Mouse (Mus musculus): ENCODE measurements around the gene Tmem74b. TPM values are rescaled to one million over a fixed set of nuclear protein-coding genes. Genes with fewer than 3 reads are reported as not detected.

The Tmem74b gene
- polyA plus RNA-seq, 1 experiment from 2014 or later, result not detected

DNA sequence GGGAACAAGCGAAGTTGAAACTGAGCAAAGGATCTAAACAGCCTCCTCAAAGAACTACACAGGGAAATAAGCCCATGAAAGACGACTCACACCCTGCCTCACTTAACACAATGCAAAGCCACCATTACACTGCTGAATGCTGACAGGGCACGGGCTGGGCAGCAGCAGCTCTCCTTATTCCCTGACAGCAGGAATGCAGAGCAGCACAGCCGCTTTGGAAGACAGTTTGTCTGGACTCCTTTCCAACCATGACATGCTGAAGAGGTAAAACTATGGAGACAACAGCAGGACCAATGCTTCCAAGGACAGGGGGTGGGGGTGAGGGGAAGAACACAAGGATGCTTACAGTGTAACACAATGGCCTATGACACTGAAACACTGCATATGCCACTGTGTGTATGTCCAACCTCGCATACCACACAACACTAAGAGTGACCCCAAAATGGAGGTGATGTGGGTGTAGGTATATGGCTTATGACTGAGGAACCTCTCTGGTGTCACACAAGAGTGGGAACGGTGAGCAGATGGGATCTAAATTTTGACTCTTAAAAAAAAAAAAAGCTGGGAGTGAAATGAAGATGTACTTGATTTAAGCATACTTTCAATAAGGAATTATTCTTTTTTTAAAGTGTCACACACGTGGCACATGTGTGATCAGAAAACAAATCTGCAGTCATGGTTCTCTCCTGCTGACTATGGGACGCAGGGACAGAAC is 31.5 kb downstream of the Tmem74b start:
- no peak overlapping the region for H3K27ac ChIP-seq
- 95% methylated on average over 8 of the region's 8 CpGs for WGBS (ENCODE audit: missing documents)
- H3K36me3 ChIP-seq (ENCODE audit: inconsistent target), result peaks cover 46% of the 10 kb centered on the region
- H3K4me3 ChIP-seq (ENCODE audit: inconsistent target), result no peak overlapping the region
- peaks cover 19% of the 10 kb centered on the region; the same call in 1 of the 2 replicates for H3K79me2 ChIP-seq (ENCODE audit: inconsistent target)

DNA sequence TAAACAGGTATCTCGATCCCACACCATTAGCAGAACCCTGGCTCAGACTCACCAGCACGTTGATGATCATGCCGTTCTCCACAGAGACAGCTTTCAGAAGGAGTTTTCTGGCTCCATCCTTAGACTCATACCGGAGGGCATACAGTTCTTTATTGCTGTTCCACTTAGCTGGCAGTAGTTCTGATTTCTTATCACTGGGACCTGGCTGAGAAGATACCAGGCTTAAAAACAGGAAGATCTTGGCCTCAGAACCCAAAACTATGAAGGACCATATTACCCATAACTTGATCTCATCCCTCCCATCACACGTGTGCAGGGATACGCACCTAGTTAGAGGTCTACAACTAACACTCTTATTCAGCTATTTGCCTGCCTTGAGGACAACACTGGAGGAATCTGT is 33.6 kb downstream of the Tmem74b start:
- 99% methylated on average over 6 of the region's 6 CpGs for WGBS (ENCODE audit: missing documents)
- Histone ChIP-seq H3K4me3 (ENCODE audit: inconsistent target) (no peak overlapping the region), H3K27ac (no peak overlapping the region), H3K36me3 (ENCODE audit: inconsistent target) (peaks cover 25% of the 10 kb centered on the region), H3K79me2 (ENCODE audit: inconsistent target) (peaks cover 40% of the 10 kb centered on the region)

DNA sequence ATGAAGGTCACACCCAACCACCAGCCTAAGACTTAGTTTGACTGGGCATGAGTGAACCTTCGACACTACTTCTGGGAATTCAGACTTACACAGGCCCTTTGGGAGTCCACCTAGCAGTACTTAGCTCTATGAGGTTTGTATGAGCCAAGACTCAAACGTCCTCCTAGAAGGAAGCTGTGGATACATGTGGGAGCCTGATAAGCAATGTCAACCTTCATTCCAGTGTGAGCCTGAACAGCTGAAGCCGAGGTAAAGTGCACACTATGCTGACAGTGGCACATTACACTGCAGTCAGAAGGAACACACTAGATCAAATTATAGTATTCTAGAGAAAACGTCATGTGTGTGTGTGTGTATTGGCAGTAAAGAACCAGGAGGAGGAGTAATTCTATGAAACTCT is 36.7 kb downstream of the Tmem74b start:
- Histone ChIP-seq H3K4me3 (ENCODE audit: inconsistent target) (no peak overlapping the region), H3K79me2 (ENCODE audit: inconsistent target) (peaks cover 45% of the 10 kb centered on the region), H3K36me3 (ENCODE audit: inconsistent target) (peaks cover 18% of the 10 kb centered on the region), H3K27ac (no peak overlapping the region)
- WGBS (ENCODE audit: missing documents), result 90% methylated on average over 4 of the region's 4 CpGs

DNA sequence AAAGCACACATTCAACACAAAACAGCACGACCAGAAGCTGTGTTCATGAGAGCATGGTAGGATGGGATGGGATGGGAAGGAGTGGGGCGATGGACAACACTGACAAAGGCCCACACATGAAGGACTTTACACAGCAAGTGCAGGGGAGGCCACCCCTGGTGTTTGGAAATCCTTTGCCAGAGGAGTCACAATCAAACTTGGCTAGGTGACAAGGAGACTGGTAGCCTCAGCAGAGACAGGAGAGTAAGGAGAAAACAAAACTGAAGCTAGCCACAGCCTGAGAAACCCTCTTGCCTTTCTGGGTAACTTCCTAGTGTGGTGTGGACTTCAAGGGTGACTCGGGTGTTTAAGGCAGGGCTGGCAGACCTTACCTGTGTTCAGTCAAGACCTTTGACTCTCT is 37.3 kb downstream of the Tmem74b start:
- Histone ChIP-seq H3K4me3 (ENCODE audit: inconsistent target) (no peak overlapping the region), H3K36me3 (ENCODE audit: inconsistent target) (peaks cover 11% of the 10 kb centered on the region), H3K79me2 (ENCODE audit: inconsistent target) (peaks cover 45% of the 10 kb centered on the region), H3K27ac (no peak overlapping the region)
- 90% methylated on average over 3 of the region's 3 CpGs for WGBS (ENCODE audit: missing documents)

DNA sequence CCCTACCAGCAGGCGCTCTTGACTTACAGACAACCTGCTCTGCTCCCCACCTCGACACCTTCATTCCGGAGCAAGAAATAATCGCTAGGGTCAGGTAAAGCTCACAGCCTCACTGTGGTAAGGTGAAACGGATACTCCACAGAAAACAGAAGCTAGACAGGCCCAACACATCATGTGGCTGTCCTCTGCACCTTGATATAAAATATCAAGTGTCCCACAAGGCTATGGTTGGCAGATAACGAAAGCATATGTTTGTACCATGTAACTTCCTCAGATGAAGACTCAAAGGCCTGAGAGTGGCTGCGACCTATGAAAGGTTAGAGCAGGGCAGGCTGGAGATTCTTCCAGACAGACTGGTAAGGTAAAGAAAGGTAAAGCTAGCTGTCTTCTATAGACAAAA is 37.7 kb downstream of the Tmem74b start:
- Histone ChIP-seq H3K79me2 (ENCODE audit: inconsistent target) (peaks cover 45% of the 10 kb centered on the region), H3K4me3 (ENCODE audit: inconsistent target) (no peak overlapping the region), H3K36me3 (ENCODE audit: inconsistent target) (peaks cover 7% of the 10 kb centered on the region), H3K27ac (no peak overlapping the region)
- 86% methylated on average over 7 of the region's 7 CpGs for WGBS (ENCODE audit: missing documents)

DNA sequence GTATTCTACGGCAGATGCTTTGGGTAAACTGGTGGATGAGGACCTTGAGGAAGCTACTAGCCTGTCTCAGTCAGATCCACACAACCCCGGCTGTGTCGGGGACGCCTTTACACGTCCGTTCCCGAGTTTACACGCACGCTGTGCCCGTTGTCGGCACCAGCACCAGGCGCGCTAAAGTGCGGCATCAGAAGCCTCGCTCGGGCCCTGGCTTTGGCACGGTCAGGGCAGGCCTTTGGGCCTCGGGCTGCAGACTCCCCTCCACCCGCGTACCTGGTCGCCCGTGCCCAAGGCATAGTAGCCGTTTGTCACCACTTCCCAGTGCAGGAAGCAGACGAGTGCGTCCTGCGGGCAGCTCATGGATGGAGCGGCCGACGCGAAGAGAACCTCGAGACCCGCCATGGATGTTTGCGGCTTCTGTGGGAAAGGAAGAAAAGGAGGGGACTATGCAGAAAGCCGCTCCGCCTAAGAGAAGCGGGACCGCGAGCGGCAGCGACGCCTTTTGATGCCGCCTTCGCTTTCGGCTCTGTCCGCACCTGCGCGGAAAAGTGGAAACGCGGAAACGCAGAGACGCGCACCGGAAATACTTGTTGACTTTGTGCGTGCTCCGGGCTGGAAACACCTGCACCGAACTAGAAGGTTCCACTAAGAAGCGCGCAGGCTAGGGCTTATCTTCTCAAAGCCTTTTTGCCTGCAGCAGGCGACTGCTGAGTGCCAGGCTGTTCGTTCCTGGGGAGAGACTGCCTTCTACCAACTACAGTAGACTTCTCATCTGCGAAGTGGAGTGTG is 39.1 kb downstream of the Tmem74b start:
- Histone ChIP-seq H3K27ac (no peak overlapping the region), H3K79me2 (ENCODE audit: inconsistent target) (peaks cover 45% of the 10 kb centered on the region), H3K36me3 (ENCODE audit: inconsistent target) (no peaks in the 10 kb centered on the region), H3K4me3 (ENCODE audit: inconsistent target) (peak overlapping the region; percentile 75)
- WGBS (ENCODE audit: missing documents), result under 1% methylated on average over 60 of the region's 61 CpGs

DNA sequence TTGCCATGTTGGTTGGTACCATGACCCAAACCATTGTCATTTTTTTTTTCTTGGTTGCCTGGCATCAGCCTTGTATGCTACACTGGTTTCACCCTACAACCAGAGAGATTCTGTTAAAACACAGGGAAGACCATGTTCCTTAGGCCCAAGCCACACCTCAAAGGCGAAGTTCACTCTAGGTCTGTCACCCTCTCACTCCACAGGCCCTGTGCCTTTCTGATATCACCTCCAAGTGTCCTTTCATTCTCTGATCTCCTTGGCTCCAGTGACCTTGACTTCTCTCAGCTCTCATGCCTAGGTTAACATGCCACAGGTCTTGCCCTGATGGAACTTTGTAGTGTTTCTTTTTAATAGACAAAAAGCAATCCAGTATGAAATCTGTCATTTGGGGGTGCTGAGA is 40.3 kb downstream of the Tmem74b start:
- Histone ChIP-seq H3K36me3 (ENCODE audit: inconsistent target) (no peaks in the 10 kb centered on the region), H3K4me3 (ENCODE audit: inconsistent target) (no peak overlapping the region), H3K27ac (no peak overlapping the region), H3K79me2 (ENCODE audit: inconsistent target) (peaks cover 38% of the 10 kb centered on the region)
- WGBS (ENCODE audit: missing documents), result 100% methylated on average over 1 of the region's 1 CpGs

DNA sequence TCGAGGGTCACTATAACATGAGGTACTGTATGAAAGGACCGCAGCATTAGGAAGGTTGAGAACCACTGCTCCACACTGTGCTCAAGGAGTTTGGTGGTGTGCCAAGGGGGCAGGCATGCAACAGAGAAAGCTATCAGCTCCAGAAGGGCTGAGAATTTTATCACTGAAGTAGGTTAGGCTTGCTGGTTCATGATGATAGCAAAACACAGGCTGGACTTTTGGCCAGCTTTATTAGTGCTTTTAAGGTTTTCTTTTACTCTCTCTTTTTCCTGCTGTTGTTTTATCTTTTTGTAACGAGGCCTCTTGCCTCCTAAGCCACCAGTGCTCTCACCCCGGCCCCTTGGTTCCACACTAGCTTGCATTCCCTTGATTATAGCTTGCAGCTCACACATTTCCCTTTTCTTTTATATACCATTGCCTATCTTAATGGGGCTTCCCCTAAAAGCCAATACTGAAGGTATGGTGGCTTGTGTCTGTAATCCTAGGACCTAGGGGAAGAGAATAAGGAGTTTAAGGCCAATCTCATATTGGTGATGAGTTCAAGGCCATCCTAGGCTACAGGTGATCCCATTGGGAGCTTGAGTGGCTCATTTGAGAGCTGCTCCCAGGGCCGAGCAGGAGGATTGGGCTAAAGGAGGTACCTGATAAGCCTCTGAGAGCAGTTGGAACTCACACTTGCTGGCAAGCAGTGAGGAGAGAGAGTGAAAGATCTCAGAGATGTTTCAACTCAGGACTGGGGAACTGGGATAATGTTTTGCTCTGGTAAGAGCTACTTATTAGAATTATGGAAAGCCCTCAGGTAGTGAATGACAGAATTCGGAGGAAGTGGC is 41.3 kb downstream of the Tmem74b start:
- H3K36me3 ChIP-seq (ENCODE audit: inconsistent target), result no peaks in the 10 kb centered on the region
- 82% methylated on average over 6 of the region's 6 CpGs for WGBS (ENCODE audit: missing documents)
- H3K4me3 ChIP-seq (ENCODE audit: inconsistent target), result no peak overlapping the region
- peaks cover 28% of the 10 kb centered on the region for H3K79me2 ChIP-seq (ENCODE audit: inconsistent target)
- H3K27ac ChIP-seq, result no peak overlapping the region

DNA sequence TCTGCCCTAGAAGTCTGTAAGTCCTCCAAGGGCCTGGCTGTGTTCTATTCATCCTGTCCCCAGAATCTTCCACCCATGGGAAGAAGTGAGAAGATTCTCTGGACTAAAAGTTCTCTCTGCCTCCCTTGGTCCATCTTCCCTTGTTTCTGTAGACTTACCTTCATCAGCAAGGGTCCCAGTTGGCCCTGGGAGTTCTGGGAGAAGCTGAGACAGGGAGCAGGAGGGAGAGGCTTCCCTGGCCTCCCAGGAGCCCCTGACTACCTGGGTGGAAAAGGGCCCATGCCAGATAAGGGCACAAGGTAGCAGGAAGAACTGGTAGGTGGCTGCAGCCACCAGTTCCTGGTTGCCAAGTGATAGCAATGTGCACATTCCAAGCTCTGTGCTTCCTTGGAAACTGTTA is 42.0 kb downstream of the Tmem74b start, which contains the start of gene Psmf1:
Gene Psmf1 (minus strand): TSS at position 342 of the 400 bp plus-strand sequence.
- peaks cover 21% of the 10 kb centered on the region for H3K79me2 ChIP-seq (ENCODE audit: inconsistent target)
- H3K36me3 ChIP-seq (ENCODE audit: inconsistent target), result no peaks in the 10 kb centered on the region
- no peak within 1 kb of the TSS for H3K4me3 ChIP-seq (ENCODE audit: inconsistent target)
- H3K27ac ChIP-seq, result no peak within 1 kb of the TSS

DNA sequence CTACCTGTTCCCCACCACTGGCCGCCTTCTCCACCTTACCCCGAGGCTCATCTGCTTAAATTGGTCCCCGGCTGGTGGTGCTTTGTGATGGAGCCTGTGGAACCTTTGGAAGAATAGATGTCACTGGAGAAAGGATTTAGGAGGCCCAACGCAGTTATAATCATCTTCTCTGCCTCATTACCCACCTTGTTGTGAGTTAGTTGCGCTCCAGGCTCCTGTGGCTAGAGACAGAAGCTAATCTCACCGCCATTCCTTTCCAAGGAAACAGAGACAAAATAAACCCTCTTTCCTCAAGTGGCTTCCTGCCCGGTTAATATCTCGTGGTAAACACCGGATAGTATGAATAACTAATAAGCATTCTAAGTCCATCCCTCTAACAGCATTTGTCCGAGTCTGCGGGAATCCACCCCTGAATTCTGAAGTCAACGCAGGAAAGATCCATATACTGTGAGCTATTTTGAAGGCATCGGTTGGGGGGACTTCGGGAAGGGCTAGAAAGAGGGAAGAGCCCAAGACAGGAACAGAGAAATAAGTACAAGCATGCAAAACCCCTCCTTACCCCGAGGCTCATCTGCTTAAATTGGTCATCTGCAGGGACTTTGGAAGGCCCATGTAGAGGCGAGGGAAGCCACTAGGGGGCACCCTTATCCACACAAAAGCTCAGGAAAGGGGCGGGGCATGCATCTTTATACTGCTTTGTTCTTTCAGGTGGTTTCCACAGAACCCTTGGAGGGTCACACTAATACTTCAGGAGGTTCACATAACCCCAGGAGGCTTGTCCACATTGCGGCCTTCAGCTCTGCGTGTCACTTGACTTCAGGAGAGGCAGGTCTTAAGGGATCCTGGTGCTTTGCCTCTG is 46.3 kb downstream of the Tmem74b start:
- WGBS (ENCODE audit: missing documents), result 49% methylated on average over 19 of the region's 19 CpGs
- Histone ChIP-seq H3K4me3 (ENCODE audit: inconsistent target) (no peak overlapping the region), H3K36me3 (ENCODE audit: inconsistent target) (no peaks in the 10 kb centered on the region), H3K79me2 (ENCODE audit: inconsistent target) (no peaks in the 10 kb centered on the region), H3K27ac (no peak overlapping the region)

DNA sequence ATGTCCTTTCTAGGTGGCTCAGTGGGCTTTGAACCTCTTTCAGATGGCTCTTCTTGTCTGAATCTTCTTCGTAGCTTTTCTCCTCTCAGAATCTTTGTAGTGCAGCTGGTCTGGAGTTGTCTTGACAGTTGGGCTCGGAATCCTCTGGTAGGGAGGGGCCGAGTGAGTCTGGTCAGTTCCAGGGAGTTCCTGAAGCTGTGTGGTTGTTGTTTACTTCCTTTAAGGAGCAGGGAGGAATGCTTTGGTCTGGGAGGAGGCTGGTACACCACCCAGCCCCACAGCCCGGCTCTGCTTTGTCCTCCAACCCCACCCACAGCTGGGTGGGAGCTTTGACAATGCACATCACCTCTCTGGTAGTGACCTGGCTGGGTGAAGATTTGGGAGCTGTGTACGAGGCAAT is 49.5 kb downstream of the Tmem74b start:
- Histone ChIP-seq H3K36me3 (ENCODE audit: inconsistent target) (no peaks in the 10 kb centered on the region), H3K79me2 (ENCODE audit: inconsistent target) (no peaks in the 10 kb centered on the region), H3K27ac (no peak overlapping the region), H3K4me3 (ENCODE audit: inconsistent target) (no peak overlapping the region)
- WGBS (ENCODE audit: missing documents), result 85% methylated on average over 4 of the region's 5 CpGs

DNA sequence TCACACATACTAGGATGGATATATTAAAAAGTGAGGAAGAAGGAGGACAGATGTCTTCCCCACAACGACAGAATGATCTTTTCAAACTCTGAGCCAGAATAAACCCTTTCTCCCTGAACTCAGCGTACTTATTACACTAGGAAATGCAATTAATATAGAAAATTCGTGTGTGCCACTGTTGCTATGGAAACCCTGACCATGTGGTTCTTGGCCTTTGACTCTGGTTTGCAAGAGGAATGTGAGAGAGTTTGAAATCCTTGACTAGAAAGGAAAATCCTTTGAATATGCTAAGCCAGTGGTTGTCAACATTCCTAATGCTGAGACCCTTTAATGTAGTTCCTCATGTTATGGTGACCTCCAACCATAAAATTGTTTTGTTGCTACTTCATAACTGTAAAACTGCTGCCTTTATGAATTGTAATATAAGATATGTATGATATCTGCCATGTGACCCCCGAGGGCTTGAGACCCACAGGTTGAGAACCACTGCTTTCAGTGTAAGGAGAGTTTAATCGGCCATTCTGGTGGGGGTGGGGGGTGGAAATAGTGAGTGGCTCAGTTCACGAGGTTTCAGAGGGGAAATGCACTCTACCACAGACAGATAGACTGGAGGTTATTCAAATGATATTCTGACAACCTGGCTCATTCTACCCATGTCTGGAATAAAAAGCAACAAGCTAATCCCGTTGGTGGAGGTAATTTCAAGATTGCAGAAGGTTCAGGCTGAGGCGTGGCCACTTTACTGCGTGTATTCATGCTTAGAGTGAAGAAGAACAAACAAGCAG is 54.7 kb downstream of the Tmem74b start:
- no peaks in the 10 kb centered on the region for H3K36me3 ChIP-seq (ENCODE audit: inconsistent target)
- no peaks in the 10 kb centered on the region for H3K79me2 ChIP-seq (ENCODE audit: inconsistent target)
- H3K27ac ChIP-seq, result no peak overlapping the region
- H3K4me3 ChIP-seq (ENCODE audit: inconsistent target), result no peak overlapping the region
- 60% methylated on average over 9 of the region's 9 CpGs for WGBS (ENCODE audit: missing documents)

DNA sequence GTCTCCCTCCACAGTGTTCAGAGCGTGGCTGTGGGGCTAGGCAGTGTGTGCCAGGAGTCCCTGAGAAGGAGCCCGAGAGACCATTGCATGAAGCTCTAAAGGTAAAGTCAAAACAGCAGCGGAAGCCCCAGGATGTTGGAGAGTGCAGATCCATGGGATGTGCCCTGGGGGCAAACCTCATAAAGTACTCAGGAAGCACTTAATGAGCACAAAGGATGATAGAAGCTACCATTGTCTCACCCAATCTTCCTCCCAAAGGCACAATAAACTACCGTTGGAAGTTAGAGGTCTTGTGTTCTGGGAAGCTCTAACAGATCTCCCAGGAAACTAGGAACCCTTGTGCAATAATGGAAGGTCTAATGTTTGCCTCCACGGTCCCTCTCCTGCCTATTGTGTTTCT is 55.6 kb downstream of the Tmem74b start:
- H3K4me3 ChIP-seq (ENCODE audit: inconsistent target), result no peak overlapping the region
- H3K79me2 ChIP-seq (ENCODE audit: inconsistent target), result no peaks in the 10 kb centered on the region
- WGBS (ENCODE audit: missing documents), result 45% methylated on average over 5 of the region's 5 CpGs
- no peak overlapping the region for H3K27ac ChIP-seq
- H3K36me3 ChIP-seq (ENCODE audit: inconsistent target), result no peaks in the 10 kb centered on the region

Data from macrophage (primary cell).